In genomic region chr7:100918176-100918575, GRCm38 (mm10) we compare ENCODE assay signal across 10 mouse cellular contexts. TPM values are rescaled to one million over a fixed set of nuclear protein-coding genes. Genes with fewer than 3 reads are reported as not detected.
DNase-seq lines count a peak whose midpoint lies in the region; ATAC-seq lines count a peak whose summit lies in the region.
"Had no signal": no experiment of that assay in that cellular context is flagged by ENCODE, and none has a peak within 500 bp of the region (broad histone marks: within the 10 kb centered on the region; RNA-seq: fewer than 3 reads in every experiment).

No protein-coding gene starts in this region.

- peak overlapping the region; percentile 60 for H3K4me3 ChIP-seq in megakaryocyte, embryonic 14.5 days (replicated peaks)
- H3K4me3 ChIP-seq in embryonic facial prominence, embryonic 13.5 days = peak overlapping the region; percentile 10; the same call in 1 of the 2 replicates
- H3K4me3 ChIP-seq in intestine, embryonic 16.5 days (ENCODE audit: low read length) = no peak overlapping the region
- H3K4me3 ChIP-seq in forebrain, embryonic 16.5 days (replicated peaks; ENCODE audit: low read length) = no peak overlapping the region
- H3K4me3 ChIP-seq: hindbrain, embryonic 15.5 days had no signal

- H3K4me2 ChIP-seq in embryonic facial prominence, embryonic 13.5 days = peak overlapping the region; percentile 39
- H3K4me2 ChIP-seq in intestine, embryonic 16.5 days (ENCODE audit: low read depth, low read length) = peak overlapping the region; percentile 37
- no peak overlapping the region for H3K4me2 ChIP-seq in forebrain, embryonic 16.5 days (ENCODE audit: low read length)
- H3K4me2 ChIP-seq: hindbrain, embryonic 15.5 days had no signal

- no peak for ATAC-seq in megakaryocyte, adult 5-6 weeks (ENCODE audit: poor library complexity, severe bottlenecking)
- no peak for ATAC-seq in embryonic facial prominence, embryonic 13.5 days (ENCODE audit: insufficient number of reproducible peaks, insufficient read depth, low FRiP score, low TSS enrichment, low read depth)
- peak; percentile 41; the same call in 1 of the 2 replicates for ATAC-seq in intestine, embryonic 16.5 days
- ATAC-seq in forebrain, embryonic 16.5 days = no peak
- ATAC-seq: Patski had no signal

- peak overlapping the region; percentile 61 for H3K9ac ChIP-seq in embryonic facial prominence, embryonic 13.5 days
- H3K9ac ChIP-seq in intestine, embryonic 16.5 days (ENCODE audit: low read depth, low read length) = peak overlapping the region; percentile 59
- no peak overlapping the region for H3K9ac ChIP-seq in forebrain, embryonic 16.5 days (replicated peaks; ENCODE audit: low read depth, low read length)
- H3K9ac ChIP-seq: hindbrain, embryonic 15.5 days had no signal

- no peaks in the 10 kb centered on the region for H3K9me3 ChIP-seq in megakaryocyte, embryonic 14.5 days
- no peaks in the 10 kb centered on the region for H3K9me3 ChIP-seq in embryonic facial prominence, embryonic 13.5 days
- H3K9me3 ChIP-seq in intestine, embryonic 16.5 days (ENCODE audit: control insufficient read depth, low read length) = no peaks in the 10 kb centered on the region
- H3K9me3 ChIP-seq in forebrain, embryonic 16.5 days (ENCODE audit: control insufficient read depth, low read length) = no peaks in the 10 kb centered on the region
- H3K9me3 ChIP-seq: hindbrain, embryonic 15.5 days had no signal

- H3K27ac ChIP-seq in embryonic facial prominence, embryonic 13.5 days = peak overlapping the region; percentile 78
- peak overlapping the region; percentile 67 for H3K27ac ChIP-seq in intestine, embryonic 16.5 days (ENCODE audit: low read length)
- H3K27ac ChIP-seq in forebrain, embryonic 16.5 days (ENCODE audit: low read length) = no peak overlapping the region
- H3K27ac ChIP-seq: hindbrain, embryonic 15.5 days had no signal

- no peaks in the 10 kb centered on the region for H3K36me3 ChIP-seq in megakaryocyte, embryonic 14.5 days (replicated peaks; ENCODE audit: low read length)
- peaks cover 69% of the 10 kb centered on the region for H3K36me3 ChIP-seq in embryonic facial prominence, embryonic 13.5 days
- no peaks in the 10 kb centered on the region; the same call in 1 of the 2 replicates for H3K36me3 ChIP-seq in intestine, embryonic 16.5 days (ENCODE audit: control insufficient read depth, insufficient read depth, low read length)
- no peaks in the 10 kb centered on the region for H3K36me3 ChIP-seq in forebrain, embryonic 16.5 days (ENCODE audit: control insufficient read depth, insufficient read depth)
- H3K36me3 ChIP-seq: hindbrain, embryonic 15.5 days had no signal

- peak; percentile 68 for DNase-seq in lung, postnatal 14 days
- DNase-seq in natural killer cell, adult 2 months (ENCODE audit: low spot score in 2 of 2) = no peak
- no peak for DNase-seq in right cerebral cortex, postnatal 4 days

- 20% methylated on average over 9 of the region's 9 CpGs for WGBS in embryonic facial prominence, embryonic 13.5 days
- WGBS in intestine, embryonic 16.5 days = 34% methylated on average over 9 of the region's 9 CpGs
- 71% methylated on average over 7 of the region's 9 CpGs for WGBS in forebrain, embryonic 16.5 days

- H3K4me1 ChIP-seq in megakaryocyte, embryonic 14.5 days = peaks cover 71% of the 10 kb centered on the region
- H3K4me1 ChIP-seq in embryonic facial prominence, embryonic 13.5 days = peaks cover 76% of the 10 kb centered on the region
- peaks cover 57% of the 10 kb centered on the region for H3K4me1 ChIP-seq in intestine, embryonic 16.5 days (ENCODE audit: control insufficient read depth, insufficient read depth, low read length)
- peaks cover 20% of the 10 kb centered on the region for H3K4me1 ChIP-seq in forebrain, embryonic 16.5 days (replicated peaks; ENCODE audit: control insufficient read depth, insufficient read depth, low read length)

- H3K27me3 ChIP-seq in megakaryocyte, embryonic 14.5 days (replicated peaks) = peaks cover 87% of the 10 kb centered on the region
- H3K27me3 ChIP-seq in embryonic facial prominence, embryonic 13.5 days = no peaks in the 10 kb centered on the region
- no peaks in the 10 kb centered on the region for H3K27me3 ChIP-seq in intestine, embryonic 16.5 days (replicated peaks; ENCODE audit: control insufficient read depth, insufficient read depth, low read length)
- no peaks in the 10 kb centered on the region for H3K27me3 ChIP-seq in forebrain, embryonic 16.5 days (replicated peaks; ENCODE audit: control insufficient read depth, insufficient read depth, low read length)
- H3K27me3 ChIP-seq: hindbrain, embryonic 15.5 days; Patski had no signal

RNA-seq across cellular contexts. Expression of gene Arhgef17, which starts 13.7 kb away (rescaled TPM):
- polyA plus RNA-seq in megakaryocyte, embryonic 14.5 days (2012; ENCODE audit: insufficient read depth, low replicate concordance) = 1.3 TPM in 2 replicates
- total RNA-seq in megakaryocyte, adult 5-6 weeks (2015) = 0.09 and 0.21 TPM in 2 replicates
- total RNA-seq in megakaryocyte, adult 5-6 weeks (2017) = 0.12 TPM in 1 of 2 replicates, not detected in the other
- polyA plus RNA-seq in embryonic facial prominence, embryonic 13.5 days (2015; fragmentation: Nextera tagmentation; extraction: Ambion mirVana) = 8.0 and 8.3 TPM in 2 replicates
- 4.1 and 4.6 TPM in 2 replicates for polyA plus RNA-seq in intestine, embryonic 16.5 days (2015; fragmentation: Nextera tagmentation; extraction: Ambion mirVana)
- 8.5 and 10.2 TPM in 2 replicates for polyA plus RNA-seq in forebrain, embryonic 16.5 days (2015; fragmentation: Nextera tagmentation; extraction: Ambion mirVana)

RNA-seq across cellular contexts. Expression of gene Relt, which starts 54.9 kb away (rescaled TPM):
- polyA plus RNA-seq in megakaryocyte, embryonic 14.5 days (2012; ENCODE audit: insufficient read depth, low replicate concordance) = 15.0 and 15.3 TPM in 2 replicates
- total RNA-seq in megakaryocyte, adult 5-6 weeks (2015) = 23.9 and 27.2 TPM in 2 replicates
- total RNA-seq in megakaryocyte, adult 5-6 weeks (2017) = 45.0 and 58.3 TPM in 2 replicates
- polyA plus RNA-seq in embryonic facial prominence, embryonic 13.5 days (2015; fragmentation: Nextera tagmentation; extraction: Ambion mirVana) = 4.2 TPM in 2 replicates
- 2.4 and 3.8 TPM in 2 replicates for polyA plus RNA-seq in intestine, embryonic 16.5 days (2015; fragmentation: Nextera tagmentation; extraction: Ambion mirVana)
- 3.9 and 4.8 TPM in 2 replicates for polyA plus RNA-seq in forebrain, embryonic 16.5 days (2015; fragmentation: Nextera tagmentation; extraction: Ambion mirVana)

RNA-seq across cellular contexts. Expression of gene P2ry6, which starts 56.3 kb away (rescaled TPM):
- polyA plus RNA-seq in megakaryocyte, embryonic 14.5 days (2012; ENCODE audit: insufficient read depth, low replicate concordance) = 7.0 and 20.0 TPM in 2 replicates
- total RNA-seq in megakaryocyte, adult 5-6 weeks (2015) = 32.8 and 34.2 TPM in 2 replicates
- 12.0 and 12.9 TPM in 2 replicates for total RNA-seq in megakaryocyte, adult 5-6 weeks (2017)
- 3.6 and 5.6 TPM in 2 replicates for polyA plus RNA-seq in embryonic facial prominence, embryonic 13.5 days (2015; fragmentation: Nextera tagmentation; extraction: Ambion mirVana)
- polyA plus RNA-seq in intestine, embryonic 16.5 days (2015; fragmentation: Nextera tagmentation; extraction: Ambion mirVana) = 9.0 and 9.8 TPM in 2 replicates
- 2.6 and 2.9 TPM in 2 replicates for polyA plus RNA-seq in forebrain, embryonic 16.5 days (2015; fragmentation: Nextera tagmentation; extraction: Ambion mirVana)

Comparison
In these comparisons a context has a peak if more than half of its experiments do, and no peak if none do; other contexts are left out.
1. H3K4me3 ChIP-seq: peak in megakaryocyte, embryonic 14.5 days (single experiment) and embryonic facial prominence, embryonic 13.5 days (single experiment); none in intestine, embryonic 16.5 days (single experiment) and forebrain, embryonic 16.5 days (single experiment).